Mouse (Mus musculus) heart, embryonic 14.5 days (tissue): ENCODE measurements around the gene Atp2a2. TPM values are rescaled to one million over a fixed set of nuclear protein-coding genes. Genes with fewer than 3 reads are reported as not detected.
A peak's percentile ranks its signal among the peaks of the same experiment; 100 is the strongest.

Experiments
- ATAC-seq: fragments of 200-750 bp; cut with Nextera tagmentation; 2 replicates; pipeline ENCODE4 v1.8.0; 2017; ENCODE audit warnings: low read depth, moderate TSS enrichment; ENCODE audit not compliant: insufficient number of reproducible peaks, insufficient read depth, low FRiP score
- H3K27ac ChIP-seq, 2 experiments: fragments of 200-500 bp in 1 of 2; fragments of 300-500 bp in 1 of 2; sonication (generic) in 1 of 2; replicated peaks in 1 of 2; 2 replicates each; pipeline ENCODE4 v1.5.1; 2012 to 2014; ENCODE audit warnings: low read depth in 2 of 2, low read length in 2 of 2, control low read depth in 1 of 2, mild to moderate bottlenecking in 1 of 2, mixed read lengths in 1 of 2; ENCODE audit not compliant: control insufficient read depth in 1 of 2, insufficient read depth in 1 of 2
- H3K27me3 ChIP-seq: fragments of 300-500 bp; sonication (generic); 2 replicates; pipeline ENCODE4 v1.6.1; 2014; ENCODE audit warnings: mild to moderate bottlenecking, low read length, control low read depth; ENCODE audit not compliant: control insufficient read depth, insufficient read depth
- H3K36me3 ChIP-seq: fragments of 300-500 bp; sonication (generic); 2 replicates; pipeline ENCODE4 v1.6.1; 2014; ENCODE audit warnings: mild to moderate bottlenecking, control low read depth, low read length, mixed read lengths; ENCODE audit not compliant: control insufficient read depth, insufficient read depth
- H3K4me1 ChIP-seq, 2 experiments: fragments of 200-500 bp in 1 of 2; fragments of 300-500 bp in 1 of 2; sonication (generic) in 1 of 2; 2 replicates each; pipeline ENCODE4 v1.6.1; 2012 to 2014; ENCODE audit warnings: low read length in 2 of 2, control low read depth in 1 of 2, mixed read lengths in 1 of 2; ENCODE audit not compliant: control insufficient read depth in 2 of 2, insufficient read depth in 2 of 2
- H3K4me2 ChIP-seq: fragments of 300-500 bp; sonication (generic); 2 replicates; pipeline ENCODE4 v1.6.1; 2014; ENCODE audit warnings: mild to moderate bottlenecking, low read length
- H3K4me3 ChIP-seq, 2 experiments: fragments of 200-500 bp in 1 of 2; fragments of 300-500 bp in 1 of 2; sonication (generic) in 1 of 2; 2 replicates each; pipeline ENCODE4 v1.5.1; 2012 to 2014; ENCODE audit warnings: low read length in 2 of 2, mild to moderate bottlenecking in 2 of 2, control low read depth in 1 of 2, low read depth in 1 of 2, moderate library complexity in 1 of 2; ENCODE audit not compliant: control insufficient read depth in 1 of 2, insufficient read depth in 1 of 2
- H3K9ac ChIP-seq: fragments of 300-500 bp; sonication (generic); 2 replicates; pipeline ENCODE4 v1.6.1; 2014; ENCODE audit warnings: mild to moderate bottlenecking, low read length
- H3K9me3 ChIP-seq: fragments of 300-500 bp; sonication (generic); 2 replicates; pipeline ENCODE4 v1.6.1; 2016; ENCODE audit warnings: low read length, control low read depth; ENCODE audit not compliant: control insufficient read depth
- WGBS: fragments of 180-500 bp; shearing (Covaris S2); extraction: QIAGEN DNeasy Blood & Tissue Kit; methylation state at CpG from one replicate; pipeline ENCODE4 v1.1.7; 2014; 5-methylcytosine and 5-hydroxymethylcytosine counted together
- polyA plus RNA-seq: library from polyadenylated mRNA; unstranded; fragments of >200 nt; fragmentation: Nextera tagmentation; extraction: Ambion mirVana; gene quantifications from 2 replicates; pipeline ENCODE4 v1.2.1, GENCODE M21; 2014

The Atp2a2 gene
- polyA plus RNA-seq, 1 experiment from 2014 or later, result 472 TPM

DNA sequence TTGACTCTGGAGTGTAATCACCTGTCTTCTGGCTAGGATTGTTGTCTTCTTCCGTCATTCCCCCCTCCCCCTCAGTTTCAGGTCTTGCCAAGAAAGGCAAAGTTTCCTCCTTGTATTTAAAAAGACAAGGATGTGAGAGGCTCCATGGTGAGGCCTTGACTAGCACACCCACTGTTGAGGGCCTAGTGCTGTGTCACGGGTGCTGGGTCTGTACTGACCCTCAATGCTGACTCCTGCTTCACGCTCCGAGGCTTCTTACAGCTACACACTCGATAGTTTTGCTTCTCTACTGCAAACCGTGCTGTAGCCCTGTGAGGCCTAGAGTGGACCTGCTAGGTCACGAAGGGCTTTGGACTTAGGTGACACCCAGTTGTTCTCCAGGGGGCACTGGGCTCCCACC lies 49.8 kb downstream of the Atp2a2 start:
- peak overlapping the region; percentile 29 to 59; a peak in 3 of 4 replicates for H3K27ac ChIP-seq
- WGBS, result 67% methylated on average over 7 of the region's 7 CpGs
- H3K36me3 ChIP-seq, result peaks cover 59% of the 10 kb centered on the region
- H3K4me3 ChIP-seq, result no peak overlapping the region
- ATAC-seq, result no peak
- H3K9ac ChIP-seq, result no peak overlapping the region
- H3K27me3 ChIP-seq, result no peaks in the 10 kb centered on the region
- no peaks in the 10 kb centered on the region for H3K9me3 ChIP-seq
- H3K4me1 ChIP-seq, result peaks cover 4 to 15% of the 10 kb centered on the region in 2 experiments; a peak in 3 of 4 replicates
- no peak overlapping the region for H3K4me2 ChIP-seq

DNA sequence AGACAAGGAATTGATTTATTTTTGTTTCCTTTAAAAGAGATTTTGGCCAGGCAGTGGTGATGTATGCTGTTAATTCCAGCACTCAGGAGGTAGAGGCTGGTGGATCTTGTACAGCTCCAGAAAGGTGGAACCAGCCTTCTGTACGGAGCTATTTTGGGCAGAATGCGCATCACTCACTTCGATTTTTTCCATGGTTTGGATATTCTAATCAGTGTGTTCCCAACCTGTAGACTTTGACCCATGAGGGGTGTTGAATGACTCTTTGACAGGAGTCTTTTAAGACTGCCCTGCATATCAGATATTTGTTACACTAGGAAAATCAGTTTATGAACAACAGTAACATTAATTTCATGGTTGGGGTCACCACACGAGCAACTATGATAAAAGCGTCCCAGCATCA lies 50.7 kb downstream of the Atp2a2 start:
- peaks cover 56% of the 10 kb centered on the region for H3K36me3 ChIP-seq
- H3K4me2 ChIP-seq, result no peak overlapping the region
- no peak overlapping the region for H3K4me3 ChIP-seq
- H3K9me3 ChIP-seq, result no peaks in the 10 kb centered on the region
- no peak for ATAC-seq
- peaks cover 4 to 15% of the 10 kb centered on the region in 2 experiments; a peak in 3 of 4 replicates for H3K4me1 ChIP-seq
- H3K9ac ChIP-seq, result no peak overlapping the region
- 53% methylated on average over 5 of the region's 5 CpGs for WGBS
- peak overlapping the region; percentile 21 to 59; a peak in 2 of 4 replicates for H3K27ac ChIP-seq
- no peaks in the 10 kb centered on the region for H3K27me3 ChIP-seq

DNA sequence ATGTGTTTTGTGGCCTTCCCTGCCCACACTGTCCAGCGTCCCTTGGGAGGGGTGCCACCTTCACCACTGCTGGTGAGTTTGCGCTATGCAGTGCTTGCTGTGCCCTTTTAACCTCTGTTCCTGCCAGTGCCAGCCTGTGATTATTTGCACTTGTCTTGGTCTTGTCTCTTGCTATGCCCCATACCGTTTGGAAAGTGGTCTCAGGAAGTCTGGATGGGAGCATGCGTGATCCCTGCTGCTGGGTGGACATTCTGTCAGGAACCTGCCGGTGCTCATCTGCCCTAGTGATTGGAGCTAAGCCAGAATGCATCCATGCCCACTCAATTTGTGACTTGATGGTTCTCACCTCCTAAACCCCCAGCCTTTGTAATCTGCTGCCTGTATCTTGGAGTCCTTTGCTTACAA lies 51.1 kb downstream of the Atp2a2 start:
- ATAC-seq, result no peak
- H3K36me3 ChIP-seq, result peaks cover 56% of the 10 kb centered on the region
- 47% methylated on average over 5 of the region's 5 CpGs for WGBS

DNA sequence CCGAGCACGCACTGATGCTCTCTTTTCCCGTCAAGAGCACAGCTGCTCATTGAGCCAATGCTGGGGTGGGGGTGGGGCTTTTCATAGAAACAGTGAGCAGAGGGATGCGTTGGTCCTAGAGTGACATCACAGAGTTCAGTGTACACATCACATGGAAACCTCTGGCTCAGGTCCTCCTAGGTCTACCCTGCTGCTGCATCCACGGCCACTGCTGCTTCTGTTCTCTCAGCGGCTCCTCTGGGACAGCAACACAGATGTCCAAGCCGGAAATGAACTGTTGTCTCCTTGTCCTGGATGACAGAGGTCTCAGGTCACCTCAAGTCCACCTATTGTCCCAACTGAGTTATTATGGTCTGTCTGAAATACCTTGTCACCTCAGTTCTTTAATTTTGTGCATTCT lies 52.1 kb downstream of the Atp2a2 start:
- Histone ChIP-seq H3K9me3 (no peaks in the 10 kb centered on the region), H3K27ac (no peak overlapping the region), H3K27me3 (no peaks in the 10 kb centered on the region), H3K4me1 (peaks cover 4 to 15% of the 10 kb centered on the region in 2 experiments; a peak in 3 of 4 replicates), H3K4me2 (no peak overlapping the region), H3K9ac (no peak overlapping the region), H3K36me3 (peaks cover 56% of the 10 kb centered on the region), H3K4me3 (no peak overlapping the region)
- WGBS, result 68% methylated on average over 7 of the region's 7 CpGs
- ATAC-seq, result no peak

More for the DNA sequence above, 51.1 kb downstream of the Atp2a2 start:
- Histone ChIP-seq H3K4me3 (no peak overlapping the region), H3K4me1 (peaks cover 4 to 15% of the 10 kb centered on the region in 2 experiments; a peak in 3 of 4 replicates), H3K27ac (peak overlapping the region; percentile 14 to 59; a peak in 2 of 4 replicates), H3K9ac (no peak overlapping the region), H3K27me3 (no peaks in the 10 kb centered on the region), H3K4me2 (no peak overlapping the region), H3K9me3 (no peaks in the 10 kb centered on the region)

DNA sequence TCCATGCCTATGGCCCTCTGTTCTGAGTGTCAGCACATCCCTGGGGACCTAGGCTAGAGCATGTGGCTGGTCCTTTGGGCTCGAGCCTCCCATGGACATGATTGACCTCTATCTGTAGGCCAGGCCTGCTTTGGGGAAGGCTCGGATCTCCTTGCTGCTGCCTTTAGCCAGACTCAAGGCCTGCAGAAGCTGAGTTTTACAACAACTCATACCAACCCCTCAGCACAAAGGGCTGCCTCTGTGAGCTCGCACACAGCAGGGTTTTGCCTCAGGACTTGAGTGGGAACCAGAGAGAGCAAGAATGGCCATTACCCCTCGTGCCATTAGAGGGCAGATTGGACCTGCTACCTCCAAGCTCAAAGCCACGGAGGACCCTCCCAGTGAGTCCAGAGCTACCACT lies 53.2 kb downstream of the Atp2a2 start:
- 72% methylated on average over 5 of the region's 5 CpGs for WGBS
- H3K4me3 ChIP-seq, result no peak overlapping the region
- no peak for ATAC-seq
- H3K36me3 ChIP-seq, result peaks cover 56% of the 10 kb centered on the region
- H3K9ac ChIP-seq, result no peak overlapping the region
- 0 out of 4 replicates have a peak overlapping the region, but pooled peaks of 1 of the 2 experiments have one; percentile 9 for H3K27ac ChIP-seq
- H3K27me3 ChIP-seq, result no peaks in the 10 kb centered on the region
- H3K4me2 ChIP-seq, result no peak overlapping the region
- H3K9me3 ChIP-seq, result no peaks in the 10 kb centered on the region
- peaks cover 4 to 9% of the 10 kb centered on the region in 2 experiments; a peak in 3 of 4 replicates for H3K4me1 ChIP-seq

DNA sequence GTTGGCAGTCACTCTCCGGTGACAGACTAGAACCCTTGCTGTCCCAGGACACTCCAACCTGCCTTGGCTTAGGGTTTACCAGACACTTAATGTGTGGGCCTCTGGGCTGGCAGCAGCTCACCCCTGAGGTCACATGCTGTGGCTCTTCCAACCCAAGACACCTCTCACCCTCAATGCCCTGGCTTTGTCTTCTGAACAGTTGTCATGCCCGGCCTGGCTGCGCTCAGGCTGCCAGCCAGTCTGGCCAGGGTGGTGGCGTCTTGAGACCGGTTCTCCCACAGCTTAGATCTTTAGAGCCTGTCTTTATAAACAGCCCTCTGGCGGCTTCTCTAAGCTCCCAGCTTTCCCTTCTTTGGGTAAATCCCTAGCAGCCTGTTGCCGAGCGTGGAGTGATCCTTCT lies 54.2 kb downstream of the Atp2a2 start:
- Histone ChIP-seq H3K4me3 (no peak overlapping the region), H3K4me1 (peaks cover 4 to 9% of the 10 kb centered on the region in 2 experiments; a peak in 3 of 4 replicates), H3K9ac (no peak overlapping the region), H3K4me2 (no peak overlapping the region), H3K9me3 (no peaks in the 10 kb centered on the region), H3K27ac (peak overlapping the region in 1 of 2 experiments; percentile 14; a peak in 2 of 4 replicates), H3K27me3 (no peaks in the 10 kb centered on the region), H3K36me3 (peaks cover 56% of the 10 kb centered on the region)
- 81% methylated on average over 8 of the region's 8 CpGs for WGBS
- no peak for ATAC-seq

DNA sequence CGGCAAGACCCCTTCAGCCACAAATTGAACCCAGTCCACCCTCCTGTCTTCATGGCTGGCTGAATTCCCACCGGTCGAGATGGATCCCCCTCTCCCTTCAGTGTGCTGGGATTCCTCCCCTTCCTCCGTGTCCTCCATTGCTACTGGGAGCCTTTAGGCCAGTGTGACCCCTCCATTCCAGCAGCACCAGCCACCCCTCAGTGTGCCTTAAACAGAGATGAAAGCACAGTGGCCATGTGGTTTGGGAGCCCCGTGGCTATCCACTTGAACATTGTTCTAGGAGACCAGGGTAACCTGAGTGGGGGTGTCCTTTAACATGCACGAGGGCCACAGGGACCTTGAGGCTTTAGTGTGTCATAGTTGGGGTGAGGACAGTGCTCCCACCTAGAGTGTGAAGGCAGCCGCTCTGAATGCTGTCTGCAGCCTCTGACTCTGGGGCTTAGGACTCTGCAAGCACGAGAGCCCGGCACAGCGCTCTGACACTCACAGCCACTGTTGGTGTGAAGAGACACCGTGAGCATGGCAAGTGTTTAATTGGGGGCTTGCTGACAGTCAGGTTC lies 56.9 kb downstream of the Atp2a2 start:
- WGBS, result 88% methylated on average over 11 of the region's 11 CpGs
- no peak overlapping the region for H3K4me3 ChIP-seq
- no peak overlapping the region for H3K4me2 ChIP-seq
- ATAC-seq, result no peak
- no peak overlapping the region for H3K27ac ChIP-seq
- H3K9ac ChIP-seq, result no peak overlapping the region
- H3K27me3 ChIP-seq, result no peaks in the 10 kb centered on the region
- peaks cover 67% of the 10 kb centered on the region for H3K36me3 ChIP-seq
- H3K4me1 ChIP-seq, result peaks cover 0 to under 1% of the 10 kb centered on the region in 2 experiments; a peak in 2 of 4 replicates
- no peaks in the 10 kb centered on the region for H3K9me3 ChIP-seq

DNA sequence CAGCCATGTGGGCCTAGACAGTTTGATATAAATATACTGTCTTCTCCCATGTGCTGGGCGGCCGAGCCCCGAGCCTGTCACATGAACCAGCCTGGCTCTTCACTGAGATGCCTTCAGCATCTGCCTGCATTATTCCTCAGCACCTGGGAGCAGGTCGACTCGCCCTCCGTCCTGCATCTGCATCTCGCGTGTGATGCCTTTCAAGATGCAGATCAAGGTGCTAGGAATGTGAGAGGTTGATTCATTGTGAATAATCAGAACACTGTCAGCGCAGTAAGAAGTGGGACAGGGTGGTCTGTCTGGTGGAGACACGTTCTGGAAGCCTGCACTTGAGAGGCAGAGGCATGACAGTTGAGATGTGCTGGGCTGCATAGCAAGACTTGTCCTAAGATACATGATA lies 57.5 kb downstream of the Atp2a2 start:
- no peak overlapping the region for H3K4me3 ChIP-seq
- no peaks in the 10 kb centered on the region for H3K27me3 ChIP-seq
- no peaks in the 10 kb centered on the region for H3K9me3 ChIP-seq
- H3K27ac ChIP-seq, result no peak overlapping the region
- no peak overlapping the region for H3K9ac ChIP-seq
- no peak overlapping the region for H3K4me2 ChIP-seq
- ATAC-seq, result no peak
- 89% methylated on average over 10 of the region's 10 CpGs for WGBS
- peaks cover 2 to 7% of the 10 kb centered on the region in 2 experiments for H3K4me1 ChIP-seq
- peaks cover 74% of the 10 kb centered on the region for H3K36me3 ChIP-seq
